Mouse (Mus musculus) T-helper 2 cell (primary cell): Measurements from ENCODE around the gene Trappc13.

Experiments used
- in situ Hi-C: fragments of 300-600 bp; cut with MboI, MseI; formaldehyde crosslinking; loops from one replicate; pipeline ENCODE4 v1.15.1; 2025; ENCODE audit warnings: high pct_unique_total_duplicates

Gene Trappc13

DNA sequence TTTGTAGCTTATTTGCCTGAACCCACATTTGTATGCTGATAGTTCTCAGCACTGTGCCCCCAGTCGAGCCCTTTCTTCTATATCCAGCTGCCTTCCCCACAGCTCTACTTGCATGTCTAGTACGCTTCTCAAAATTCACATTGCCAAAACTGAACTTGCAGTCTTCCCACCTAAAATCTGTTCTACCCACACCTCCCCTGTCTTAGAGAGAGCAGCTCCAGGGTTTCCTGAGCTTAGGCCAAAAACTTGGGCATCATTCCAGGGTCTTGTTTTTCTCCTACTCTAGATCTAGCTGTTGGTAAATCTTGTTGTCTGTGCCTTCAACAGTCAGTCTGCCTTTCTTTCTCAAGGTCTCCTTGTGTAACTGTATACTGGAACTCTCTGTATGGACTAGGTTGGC is 63.4 kb downstream of the Trappc13 start:
- in situ Hi-C loops: no loop called here

DNA sequence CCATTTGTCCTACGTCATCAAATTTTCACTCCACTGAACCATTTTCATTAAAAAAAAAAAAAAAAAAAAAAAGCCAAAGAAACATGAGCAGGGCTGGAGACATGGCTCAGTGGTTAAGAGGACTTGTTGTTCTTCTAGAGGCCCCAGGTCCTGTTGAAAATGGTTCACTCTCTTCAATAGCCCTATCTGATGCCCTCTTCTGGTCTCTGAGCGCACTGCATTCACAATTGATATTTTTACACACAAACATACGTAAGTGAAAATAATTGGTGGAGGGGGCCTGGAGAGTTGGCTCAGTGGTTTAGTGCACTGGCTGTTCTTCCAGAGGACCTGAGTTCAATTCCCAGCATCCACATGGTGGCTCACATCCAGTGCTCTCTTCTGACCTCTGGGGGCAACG is 64.5 kb downstream of the Trappc13 start:
- in situ Hi-C loops: no loop called here

DNA sequence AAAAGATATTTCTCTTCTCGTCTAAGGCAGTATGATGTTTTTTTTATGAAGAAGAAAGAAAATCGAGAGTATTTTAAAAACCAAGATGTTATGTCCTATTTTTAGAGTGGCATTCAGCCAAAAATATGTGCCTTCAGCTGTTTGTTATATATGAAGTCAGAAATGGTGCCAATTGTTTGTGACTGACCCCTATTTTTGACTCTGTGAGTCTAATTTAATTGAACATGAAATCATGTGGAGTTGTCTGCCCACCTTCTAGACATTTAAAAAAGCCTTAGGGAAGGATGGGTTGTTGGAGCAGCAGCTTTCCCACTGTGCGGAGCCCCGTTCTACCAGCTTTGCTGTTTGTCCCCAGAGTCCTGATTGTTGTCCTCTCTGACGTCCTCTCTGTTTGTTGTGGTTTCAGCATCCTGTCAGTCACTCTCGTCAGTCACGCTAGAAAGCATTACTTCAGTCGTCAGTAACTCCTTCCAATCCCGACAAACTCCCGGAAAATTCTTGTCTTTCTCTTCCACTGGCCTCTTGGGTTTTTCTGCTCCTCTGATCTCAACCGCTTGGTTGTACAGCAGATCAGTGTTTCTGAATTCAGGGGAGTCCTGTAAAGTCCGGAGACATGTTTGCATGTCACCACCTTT is 65.9 kb downstream of the Trappc13 start:
- in situ Hi-C loops: no loop called here

DNA sequence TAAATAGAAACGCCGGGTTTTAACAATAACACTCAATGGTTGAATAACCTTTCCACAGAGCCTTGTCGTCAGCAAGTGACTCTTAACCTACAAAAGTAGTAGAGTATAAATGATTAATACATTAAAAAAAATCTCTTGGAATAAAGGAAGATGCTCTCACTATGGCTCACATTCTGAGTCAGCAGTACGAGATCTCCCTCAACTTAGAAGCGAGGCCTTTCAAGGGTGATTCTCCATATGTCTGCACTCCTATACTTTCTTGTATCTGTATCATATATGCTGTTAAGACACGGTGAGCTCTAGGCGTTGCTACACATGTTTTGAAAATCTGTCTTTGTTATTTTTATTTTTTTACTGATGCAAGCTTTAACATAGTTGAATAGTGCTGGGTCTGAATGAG is 67.7 kb downstream of the Trappc13 start:
- in situ Hi-C loops: no loop called here

DNA sequence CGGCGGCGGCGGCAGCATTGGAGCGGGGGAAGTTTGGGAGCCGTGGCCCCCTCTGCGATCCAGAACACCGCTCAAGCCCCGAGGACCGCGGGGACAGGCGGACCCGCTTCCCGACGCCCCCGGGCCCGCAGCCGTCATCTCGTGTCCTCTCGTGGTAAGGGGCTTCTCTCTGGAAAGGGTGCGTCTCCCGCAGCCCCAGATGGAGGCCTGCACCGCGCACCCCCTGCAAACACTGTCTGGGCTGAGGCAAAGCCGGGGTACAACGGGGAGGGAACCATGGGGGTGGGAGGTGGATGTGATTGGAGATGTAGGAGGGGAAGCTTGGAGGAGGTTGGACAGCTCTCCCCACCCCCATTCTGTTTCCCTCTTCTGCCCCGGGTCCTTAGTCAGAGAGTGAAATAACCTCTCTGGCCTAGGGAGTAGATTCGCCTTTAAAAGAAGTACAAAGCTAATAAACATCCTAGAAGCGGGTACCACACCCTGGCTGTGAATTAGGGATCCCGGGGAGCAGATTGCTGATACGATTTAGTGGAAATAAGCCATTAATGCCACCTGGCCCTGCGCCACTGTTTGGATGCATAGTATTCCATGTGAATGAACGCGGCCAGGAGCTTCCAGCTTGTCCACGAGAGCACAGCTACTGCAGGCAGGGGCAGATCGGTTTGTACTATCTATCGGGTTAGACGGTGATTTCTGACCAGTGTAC is 68.3 kb downstream of the Trappc13 start:
- in situ Hi-C loops: loop anchor here (10.0 kb wide), 1 partner anchor 335 kb away; the partner anchor contains the start of gene Srek1

DNA sequence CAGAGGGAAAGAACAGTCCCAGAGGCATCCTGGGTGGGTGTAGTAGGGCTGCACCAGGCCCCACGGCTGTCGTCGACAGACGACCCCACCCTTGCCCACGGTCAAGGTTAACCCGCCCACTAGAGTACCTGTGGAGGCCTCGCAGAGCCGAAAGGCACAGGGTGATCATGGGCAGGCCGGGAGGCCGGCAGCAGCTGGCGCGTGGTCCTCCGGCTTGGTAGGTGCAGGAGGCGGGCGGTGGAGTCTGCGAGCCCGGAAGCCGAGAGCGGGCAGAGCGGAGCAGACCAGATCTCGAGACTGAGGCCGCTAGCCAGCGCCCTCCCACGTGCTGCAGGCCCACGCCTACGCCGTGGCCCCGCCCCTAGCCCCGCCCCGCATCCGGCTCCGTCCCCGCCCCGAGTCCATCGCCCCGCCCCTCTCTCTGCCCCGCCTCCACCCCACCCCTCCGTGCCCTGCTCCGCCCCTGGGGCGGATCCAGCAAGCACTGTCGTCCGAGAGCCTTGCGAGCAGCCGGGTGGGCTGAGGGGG is 68.9 kb downstream of the Trappc13 start, which contains the start of the genes Nln and Sgtb:
Gene Nln, minus strand, starts transcription at position 327 of the 528 bp plus-strand sequence.
Gene Sgtb, plus strand, starts transcription at position 454 of the 528 bp plus-strand sequence.
- in situ Hi-C loops: loop anchor here (10.0 kb wide), 1 partner anchor 335 kb away; the partner anchor contains the start of gene Srek1

DNA sequence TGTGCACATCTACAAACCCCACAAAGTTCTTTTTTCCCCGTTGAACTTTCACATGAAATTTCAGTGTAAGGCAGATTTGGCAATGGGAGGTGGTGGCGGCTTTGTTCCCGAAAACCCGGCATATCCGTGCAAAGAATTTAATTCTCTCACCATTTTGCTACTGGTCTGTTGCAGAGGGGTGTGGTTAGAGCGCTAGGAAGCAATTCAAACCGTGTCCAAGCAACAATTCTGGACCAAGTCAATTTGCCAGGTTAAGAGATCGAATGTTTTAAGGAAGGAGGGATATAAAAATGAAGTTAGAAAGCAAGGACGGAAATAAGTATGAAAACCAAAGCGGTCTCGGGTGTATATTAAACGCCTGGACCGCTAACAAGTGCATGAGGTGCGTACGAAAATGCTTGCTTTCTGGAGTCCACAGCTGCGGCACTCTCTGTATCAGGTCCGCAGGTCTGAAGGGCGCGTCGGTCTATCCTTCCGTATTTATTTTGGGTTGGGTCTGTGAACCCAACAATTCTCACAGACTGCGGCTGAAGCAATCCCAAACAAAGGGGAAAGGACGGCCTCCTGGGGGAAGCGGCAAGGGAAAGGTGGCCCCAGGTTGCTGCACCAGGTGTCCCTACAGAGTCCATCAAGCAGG is 69.5 kb downstream of the Trappc13 start:
- in situ Hi-C loops: loop anchor here (10.0 kb wide), 1 partner anchor 334 kb away; the partner anchor contains the start of gene Srek1

DNA sequence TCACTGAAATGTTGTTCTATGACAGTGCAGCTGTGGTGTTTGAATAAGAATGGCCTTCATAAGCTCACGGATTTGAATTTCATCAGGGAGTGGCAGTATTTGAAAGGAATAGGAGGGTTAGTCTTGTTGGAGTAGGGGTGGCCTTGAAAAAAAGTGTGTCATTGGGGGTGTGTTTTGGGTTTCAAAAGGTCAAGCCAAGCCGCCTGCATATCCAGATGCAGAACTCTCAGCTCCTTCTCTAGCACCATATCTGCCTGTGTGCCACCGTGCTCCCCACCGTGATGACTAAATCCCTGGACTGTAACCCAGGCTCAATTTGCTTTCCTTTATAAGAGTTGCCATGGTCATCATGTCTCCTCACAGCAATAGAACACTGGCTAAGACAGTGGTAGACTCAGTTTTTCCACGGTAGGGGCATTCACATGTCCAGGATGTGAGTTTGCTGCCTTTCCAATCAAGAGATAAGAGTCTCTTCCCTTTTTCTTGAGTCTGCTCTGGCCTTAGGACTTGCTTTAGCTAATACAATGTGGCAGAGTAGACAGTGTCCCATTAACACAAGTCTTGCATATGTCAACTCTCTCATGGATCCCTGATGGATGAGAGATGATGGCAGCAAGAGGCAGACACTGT is 76.5 kb downstream of the Trappc13 start:
- in situ Hi-C loops: loop anchor here (10.0 kb wide), 1 partner anchor 327 kb away; the partner anchor contains the start of gene Srek1

DNA sequence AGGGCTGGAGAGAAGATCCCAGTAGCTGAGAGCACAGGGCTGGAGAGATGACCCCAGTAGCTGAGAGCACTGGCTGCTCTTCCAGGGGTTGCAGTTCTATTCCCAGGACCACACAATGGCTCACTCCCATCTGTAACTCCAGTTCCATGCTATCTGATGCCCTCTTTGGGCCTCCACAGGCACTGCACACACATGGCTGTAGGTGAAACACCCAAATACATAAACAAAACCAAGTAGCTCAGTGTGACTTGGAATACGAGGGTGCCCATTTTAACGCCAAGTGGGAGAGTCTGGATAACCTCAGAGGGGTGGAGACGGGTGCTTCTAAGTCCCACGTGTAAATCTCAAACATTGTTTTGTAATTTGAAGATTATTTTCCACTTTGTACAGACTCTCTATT is 77.9 kb downstream of the Trappc13 start:
- in situ Hi-C loops: loop anchor here (10.0 kb wide), 1 partner anchor 326 kb away; the partner anchor contains the start of gene Srek1

DNA sequence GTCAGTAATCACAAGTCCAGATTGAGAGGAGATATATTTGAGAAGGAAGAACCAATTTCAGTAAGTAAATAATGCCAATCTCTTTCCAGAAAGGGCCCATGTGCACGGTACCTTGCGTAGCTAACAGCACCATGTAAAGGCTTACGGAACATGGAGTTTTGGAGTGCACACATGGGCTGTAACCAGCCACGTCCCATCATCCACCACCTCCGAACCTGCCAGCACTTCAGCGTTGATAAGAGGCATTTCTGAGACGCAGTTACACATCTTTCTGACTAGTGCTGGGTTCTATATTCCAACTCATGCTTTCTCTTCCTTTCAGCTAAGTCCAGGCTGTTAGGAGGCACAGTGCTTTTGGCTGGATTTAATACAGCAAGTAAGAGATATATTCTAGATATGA is 81.1 kb downstream of the Trappc13 start:
- in situ Hi-C loops: no loop called here

DNA sequence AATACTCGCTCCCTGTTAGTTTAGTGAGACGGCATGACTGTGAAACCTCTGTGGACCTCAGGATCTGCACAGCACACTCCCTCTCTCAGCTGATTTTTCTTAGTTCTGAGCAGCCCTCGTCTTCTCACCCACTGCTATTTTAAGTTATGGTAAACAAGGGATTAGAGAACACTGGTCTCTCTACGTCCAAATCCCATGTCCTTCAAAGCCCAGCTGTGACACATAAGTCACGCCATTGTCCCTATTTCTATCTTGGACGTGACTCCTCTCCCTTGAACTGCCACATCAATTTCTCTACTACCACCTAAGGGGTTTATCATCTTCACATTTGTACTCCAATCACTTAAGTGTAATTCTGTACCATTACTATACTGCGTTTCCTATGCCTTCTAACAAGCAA is 82.3 kb downstream of the Trappc13 start:
- in situ Hi-C loops: no loop called here

DNA sequence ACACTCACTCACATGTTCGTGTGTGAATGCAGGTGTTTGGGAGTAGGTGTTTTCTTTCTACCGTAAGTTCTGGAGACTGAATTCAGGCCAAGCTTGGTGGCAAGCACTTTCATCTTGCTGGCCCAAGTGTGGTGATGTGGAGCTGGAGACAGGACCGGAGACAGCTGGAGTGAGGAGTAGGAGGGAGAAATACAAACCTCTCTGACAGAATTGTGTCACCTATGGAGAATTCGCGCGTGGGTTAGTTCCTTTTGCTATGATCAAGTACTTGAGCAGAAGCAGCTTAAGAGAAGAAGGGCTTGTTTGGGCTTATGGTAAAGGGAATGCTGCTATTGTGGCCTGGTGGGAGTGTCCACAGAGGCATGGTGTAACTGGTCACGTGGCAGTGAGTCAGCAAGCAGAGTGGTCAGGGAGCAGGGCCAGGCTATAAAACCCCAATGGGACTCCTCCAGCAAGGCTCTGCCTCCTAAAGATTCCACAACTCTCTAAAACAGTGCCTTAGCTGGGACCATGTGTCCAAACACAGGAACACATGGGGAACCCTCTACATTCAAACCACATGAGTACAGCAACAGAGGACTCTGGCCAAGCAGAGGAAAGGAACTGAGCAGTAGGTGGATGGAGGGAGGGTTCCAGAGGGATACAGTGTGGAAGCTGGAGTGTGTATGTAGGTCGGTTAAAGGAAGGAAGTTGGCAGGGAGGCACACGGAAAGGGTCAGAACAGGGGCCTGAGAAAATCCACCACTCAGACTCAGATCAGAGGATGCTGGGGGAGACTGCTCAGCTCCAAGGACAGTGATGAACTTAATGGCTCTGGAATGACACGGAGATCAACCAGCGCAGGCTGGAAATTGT is 83.5 kb downstream of the Trappc13 start:
- in situ Hi-C loops: no loop called here
